Mouse (Mus musculus) kidney, adult 2 months (tissue): ENCODE data around the gene Arhgap10.

ENCODE experiments used
- CTCF ChIP-seq: fragments of 200-500 bp; conservative IDR thresholded peaks from 2 replicates; pipeline ENCODE4 v1.5.1; 2011; ENCODE audit warnings: low read depth, mild to moderate bottlenecking, control low read depth, low read length, moderate library complexity, mixed read lengths; ENCODE audit not compliant: insufficient read depth, insufficient read length
- POLR2A ChIP-seq: fragments of 200-500 bp; IDR thresholded peaks from one replicate; pipeline ENCODE4 v1.6.1; 2011; ENCODE audit warnings: low read depth, low read length, control low read depth

- TF ChIP-seq CTCF = no peak
- no peak for TF ChIP-seq POLR2A
Observed at GRCm38 (mm10) chr8:77310026-77310425, 207.7 kb downstream of the Arhgap10 start.
